Mouse (Mus musculus): ENCODE measurements around the gene Adcy5.

DNA sequence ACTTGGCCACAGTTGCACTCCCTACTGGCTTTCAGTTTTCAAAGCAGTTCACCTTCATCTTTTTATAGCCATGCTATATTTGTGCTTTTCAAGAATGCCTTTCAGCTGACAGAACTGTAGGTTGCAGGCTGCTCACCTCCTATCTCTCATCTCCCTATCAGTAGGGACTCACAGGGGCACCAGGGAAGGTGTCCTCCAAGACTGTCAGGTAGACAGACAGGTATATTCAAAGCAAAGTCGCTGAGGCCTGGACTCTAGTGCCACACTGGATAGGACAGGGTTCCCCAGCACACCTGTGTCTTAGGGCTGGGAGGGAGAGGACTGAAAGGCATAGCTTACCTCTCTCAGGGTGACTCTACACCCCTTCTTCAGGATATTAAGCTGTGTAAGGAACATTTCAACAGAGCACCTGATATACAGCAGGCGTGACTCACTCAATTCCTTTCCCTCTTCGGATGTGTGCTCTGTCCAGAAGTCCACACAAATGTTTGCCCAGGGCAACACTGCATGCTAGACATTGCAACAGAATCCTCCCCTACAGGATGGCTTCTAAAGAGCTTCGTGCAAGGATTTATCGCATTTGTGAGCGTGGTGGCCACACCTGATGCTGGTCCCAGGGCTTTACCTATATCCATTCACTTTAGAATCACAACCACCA, 153.9 kb downstream of the Adcy5 start:
- TF ChIP-seq NRF1 (IDR thresholded peaks at IDR 0.05; ENCODE audit: insufficient read depth, low read depth, low read length, poor library complexity, severe bottlenecking) (no peak), CTCF (IDR thresholded peaks at IDR 0.05 in 2 of 3, conservative IDR thresholded peaks at IDR 0.05 in 1 of 3; ENCODE audit: control insufficient read depth in 1 of 3, insufficient read depth in 1 of 3, low read depth in 2 of 3, low read length in 3 of 3, poor library complexity in 1 of 3, severe bottlenecking in 1 of 3) (no peak), EP300 (IDR thresholded peaks at IDR 0.05; ENCODE audit: low read depth in 1 of 2, low read length in 2 of 2) (no peak)

Measured in MEL (cell line).